Mouse (Mus musculus) embryonic facial prominence, embryonic 12.5 days (tissue): ENCODE measurements around the gene Pik3cg. TPM values are rescaled to one million over a fixed set of nuclear protein-coding genes. Genes with fewer than 3 reads are reported as not detected.

Source experiments
- ATAC-seq: fragments of 200-750 bp; cut with Nextera tagmentation; 2 replicates; pipeline ENCODE4 v1.8.0; 2017; ENCODE audit not compliant: insufficient number of reproducible peaks, insufficient read depth, low FRiP score, low TSS enrichment
- H3K27ac ChIP-seq: fragments of 300-500 bp; sonication (generic); 2 replicates; pipeline ENCODE4 v1.5.1; 2016; ENCODE audit warnings: mild to moderate bottlenecking
- H3K27me3 ChIP-seq: fragments of 300-500 bp; sonication (generic); 2 replicates; pipeline ENCODE4 v1.6.1; 2016; ENCODE audit warnings: mild to moderate bottlenecking, moderate library complexity
- H3K36me3 ChIP-seq: fragments of 300-500 bp; sonication (generic); 2 replicates; pipeline ENCODE4 v1.6.1; 2016; ENCODE audit warnings: mild to moderate bottlenecking
- H3K4me1 ChIP-seq: fragments of 300-500 bp; sonication (generic); 2 replicates; pipeline ENCODE4 v1.6.1; 2016
- H3K4me2 ChIP-seq: fragments of 300-500 bp; sonication (generic); replicated peaks from 2 replicates; pipeline ENCODE4 v1.6.1; 2016; ENCODE audit warnings: mild to moderate bottlenecking, moderate library complexity
- H3K4me3 ChIP-seq: fragments of 300-500 bp; sonication (generic); 2 replicates; pipeline ENCODE4 v1.5.1; 2016; ENCODE audit warnings: mild to moderate bottlenecking
- H3K9ac ChIP-seq: fragments of 300-500 bp; sonication (generic); 2 replicates; pipeline ENCODE4 v1.6.1; 2016; ENCODE audit warnings: mild to moderate bottlenecking, moderate library complexity
- H3K9me3 ChIP-seq: fragments of 300-500 bp; sonication (generic); 2 replicates; pipeline ENCODE4 v1.6.1; 2016; ENCODE audit warnings: mild to moderate bottlenecking, moderate library complexity
- WGBS: fragments of 180-500 bp; shearing (Covaris S2); methylation state at CpG from one replicate; pipeline ENCODE4 v1.1.7; 2016; 5-methylcytosine and 5-hydroxymethylcytosine counted together
- polyA plus RNA-seq: library from polyadenylated mRNA; unstranded; fragments of >200 nt; fragmentation: Nextera tagmentation; extraction: Ambion mirVana; gene quantifications from 2 replicates; pipeline ENCODE4 v1.2.1, GENCODE M21; 2016

Gene Pik3cg
- polyA plus RNA-seq, 1 experiment from 2014 or later: 1.8 TPM

- H3K27me3 ChIP-seq: no peaks in the 10 kb centered on the region
- H3K4me2 ChIP-seq: no peak overlapping the region
- ATAC-seq: no peak
- H3K9ac ChIP-seq: no peak overlapping the region
- no peaks in the 10 kb centered on the region for H3K36me3 ChIP-seq
- H3K4me3 ChIP-seq: no peak overlapping the region
- no peak overlapping the region for H3K27ac ChIP-seq
- H3K4me1 ChIP-seq: peaks cover 8% of the 10 kb centered on the region; the same call in 1 of the 2 replicates
- 63% methylated on average over 9 of the region's 9 CpGs for WGBS
- no peaks in the 10 kb centered on the region for H3K9me3 ChIP-seq
These were observed 70.1 kb downstream of the Pik3cg start for GRCm38 (mm10) chr12:32138362-32138761.

- Histone ChIP-seq H3K36me3 (no peaks in the 10 kb centered on the region), H3K9me3 (no peaks in the 10 kb centered on the region), H3K4me3 (no peak overlapping the region), H3K27me3 (no peaks in the 10 kb centered on the region), H3K4me2 (no peak overlapping the region), H3K9ac (no peak overlapping the region), H3K27ac (no peak overlapping the region), H3K4me1 (peaks cover 6% of the 10 kb centered on the region; the same call in 1 of the 2 replicates)
- 66% methylated on average over 2 of the region's 2 CpGs for WGBS
- ATAC-seq: no peak
These were observed 70.9 kb downstream of the Pik3cg start for GRCm38 (mm10) chr12:32137542-32137941.

GRCm38 (mm10) chr12:32127599-32128507 is 80.6 kb downstream of the Pik3cg start:
- Histone ChIP-seq H3K4me2 (no peak overlapping the region; the same call in 1 of the 2 replicates), H3K4me1 (peaks cover 7% of the 10 kb centered on the region; the same call in 1 of the 2 replicates), H3K9ac (no peak overlapping the region), H3K9me3 (no peaks in the 10 kb centered on the region), H3K4me3 (no peak overlapping the region), H3K27ac (no peak overlapping the region), H3K36me3 (no peaks in the 10 kb centered on the region), H3K27me3 (no peaks in the 10 kb centered on the region)
- ATAC-seq: no peak
- WGBS: 28% methylated on average over 14 of the region's 14 CpGs

GRCm38 (mm10) chr12:32127158-32127557 is 81.3 kb downstream of the Pik3cg start:
- Histone ChIP-seq H3K36me3 (no peaks in the 10 kb centered on the region), H3K27me3 (no peaks in the 10 kb centered on the region), H3K9ac (no peak overlapping the region), H3K9me3 (no peaks in the 10 kb centered on the region), H3K4me2 (no peak overlapping the region), H3K4me1 (peaks cover 7% of the 10 kb centered on the region; the same call in 1 of the 2 replicates), H3K4me3 (no peak overlapping the region), H3K27ac (no peak overlapping the region)
- WGBS: 56% methylated on average over 2 of the region's 2 CpGs
- ATAC-seq: no peak

GRCm38 (mm10) chr12:32124456-32124855 is 84.0 kb downstream of the Pik3cg start:
- no peaks in the 10 kb centered on the region for H3K27me3 ChIP-seq
- ATAC-seq: no peak
- H3K4me1 ChIP-seq: peaks cover 7% of the 10 kb centered on the region; the same call in 1 of the 2 replicates
- 91% methylated on average over 2 of the region's 2 CpGs for WGBS
- H3K4me3 ChIP-seq: no peak overlapping the region
- no peaks in the 10 kb centered on the region for H3K9me3 ChIP-seq
- no peak overlapping the region for H3K27ac ChIP-seq
- H3K36me3 ChIP-seq: no peaks in the 10 kb centered on the region
- H3K9ac ChIP-seq: no peak overlapping the region
- no peak overlapping the region for H3K4me2 ChIP-seq

- Histone ChIP-seq H3K9me3 (no peaks in the 10 kb centered on the region), H3K9ac (no peak overlapping the region), H3K4me3 (no peak overlapping the region), H3K27me3 (no peaks in the 10 kb centered on the region), H3K4me1 (peaks cover 7% of the 10 kb centered on the region; the same call in 1 of the 2 replicates), H3K4me2 (no peak overlapping the region), H3K27ac (no peak overlapping the region), H3K36me3 (no peaks in the 10 kb centered on the region)
- ATAC-seq: no peak
- 81% methylated on average over 8 of the region's 8 CpGs for WGBS
These were observed 84.4 kb downstream of the Pik3cg start for GRCm38 (mm10) chr12:32124030-32124429.

GRCm38 (mm10) chr12:32123559-32123958 is 84.9 kb downstream of the Pik3cg start:
- H3K27ac ChIP-seq: no peak overlapping the region

More at GRCm38 (mm10) chr12:32123559-32123958, 84.9 kb downstream of the Pik3cg start:
- H3K4me2 ChIP-seq: no peak overlapping the region
- no peaks in the 10 kb centered on the region for H3K9me3 ChIP-seq
- no peak overlapping the region for H3K4me3 ChIP-seq
- peaks cover 7% of the 10 kb centered on the region; the same call in 1 of the 2 replicates for H3K4me1 ChIP-seq
- H3K36me3 ChIP-seq: no peaks in the 10 kb centered on the region
- ATAC-seq: no peak
- 84% methylated on average over 5 of the region's 5 CpGs for WGBS
- H3K9ac ChIP-seq: no peak overlapping the region
- no peaks in the 10 kb centered on the region for H3K27me3 ChIP-seq

Other genes starting within 250 kb of the Pik3cg start
- gene Prkar2b, start 147.4 kb downstream of the Pik3cg start, polyA plus RNA-seq: 47.0 and 49.0 TPM in 2 replicates
- 6.4 and 6.6 TPM in 2 replicates for gene Ccdc71l, start 170.0 kb upstream of the Pik3cg start, polyA plus RNA-seq